Mouse (Mus musculus): ENCODE data around the gene Serpinb9. TPM values are rescaled to one million over a fixed set of nuclear protein-coding genes. Genes with fewer than 3 reads are reported as not detected.
A peak's percentile ranks its signal among the peaks of the same experiment; 100 is the strongest.
"Not testable (repeated sequence)": the region's sequence is repeated elsewhere in the genome, so short reads cannot be mapped to it uniquely, and the experiment has no call there.

The Serpinb9 gene
- total RNA-seq (2017), result 2.8 and 4.1 TPM in 2 replicates

DNA sequence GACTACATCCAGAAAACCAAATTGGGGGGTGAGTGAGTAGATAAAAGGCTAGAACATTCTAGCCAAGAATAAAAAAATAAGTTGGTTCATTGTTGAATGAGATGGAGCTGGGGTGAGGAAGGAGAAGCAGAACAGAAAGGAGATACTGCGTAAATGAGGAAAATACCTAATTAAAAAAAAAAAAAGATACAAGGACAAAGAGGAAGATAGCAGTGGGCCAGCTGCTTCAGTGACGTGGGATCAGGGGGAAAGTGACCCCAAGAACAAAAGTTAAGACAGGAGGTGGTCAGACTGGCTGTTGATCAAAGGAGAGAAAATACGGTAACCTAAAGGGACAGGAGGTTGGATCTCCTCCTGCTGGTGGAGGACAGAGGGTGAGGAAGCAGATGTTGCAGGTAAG, at the start of gene Serpinb9:
Gene Serpinb9 (plus strand): TSS at position 301 of the 400 bp plus-strand sequence.
- ATAC-seq (ENCODE audit: extremely low read depth, insufficient number of reproducible peaks, low FRiP score, poor library complexity, severe bottlenecking), result no peak

DNA sequence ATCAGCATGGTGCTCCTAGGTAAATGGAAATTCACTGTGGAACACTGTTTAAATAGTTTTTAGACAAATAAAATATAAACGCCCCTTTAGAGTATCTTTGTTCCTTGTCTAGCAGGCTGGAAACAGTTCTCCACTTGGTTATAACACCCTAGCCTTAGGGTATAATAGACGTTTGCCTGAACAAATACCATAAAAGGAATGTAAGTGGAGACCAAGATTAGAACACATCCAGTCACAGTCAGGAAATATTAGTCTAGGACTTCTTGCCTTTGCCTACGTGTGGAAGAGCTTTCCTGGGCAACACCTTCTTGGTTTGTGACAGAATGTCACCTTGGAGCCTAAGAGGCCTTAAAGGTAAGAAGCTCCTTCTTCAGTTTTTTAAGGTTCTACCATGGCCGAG, 46.5 kb upstream of the Serpinb9 start:
- no peak for ATAC-seq (ENCODE audit: extremely low read depth, insufficient number of reproducible peaks, low FRiP score, poor library complexity, severe bottlenecking)

DNA sequence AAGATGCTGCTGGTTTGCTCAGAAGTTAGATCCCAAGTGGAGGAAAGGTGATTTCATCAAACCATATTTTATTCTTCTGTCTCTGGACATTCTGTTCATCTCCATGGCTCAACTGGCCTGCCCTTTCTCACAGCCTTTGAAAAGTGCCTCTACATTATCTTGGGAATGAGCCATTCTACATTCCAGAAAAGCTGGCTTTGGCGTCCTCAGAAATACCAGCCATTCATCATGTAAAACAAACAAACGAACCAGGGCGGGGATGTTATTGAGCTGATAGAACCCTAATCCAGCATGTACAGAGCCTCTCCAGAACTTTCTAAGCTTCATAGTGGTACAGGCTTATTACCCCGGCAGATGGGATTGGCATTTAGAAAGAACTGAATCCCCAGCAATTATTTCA, 45.1 kb upstream of the Serpinb9 start:
- ATAC-seq (ENCODE audit: extremely low read depth, insufficient number of reproducible peaks, low FRiP score, poor library complexity, severe bottlenecking), result no peak

- ATAC-seq (ENCODE audit: extremely low read depth, insufficient number of reproducible peaks, low FRiP score, poor library complexity, severe bottlenecking), result not testable (repeated sequence)
These were observed 44.5 kb upstream of the Serpinb9 start for GRCm38 (mm10) chr13:32958521-32958920.

DNA sequence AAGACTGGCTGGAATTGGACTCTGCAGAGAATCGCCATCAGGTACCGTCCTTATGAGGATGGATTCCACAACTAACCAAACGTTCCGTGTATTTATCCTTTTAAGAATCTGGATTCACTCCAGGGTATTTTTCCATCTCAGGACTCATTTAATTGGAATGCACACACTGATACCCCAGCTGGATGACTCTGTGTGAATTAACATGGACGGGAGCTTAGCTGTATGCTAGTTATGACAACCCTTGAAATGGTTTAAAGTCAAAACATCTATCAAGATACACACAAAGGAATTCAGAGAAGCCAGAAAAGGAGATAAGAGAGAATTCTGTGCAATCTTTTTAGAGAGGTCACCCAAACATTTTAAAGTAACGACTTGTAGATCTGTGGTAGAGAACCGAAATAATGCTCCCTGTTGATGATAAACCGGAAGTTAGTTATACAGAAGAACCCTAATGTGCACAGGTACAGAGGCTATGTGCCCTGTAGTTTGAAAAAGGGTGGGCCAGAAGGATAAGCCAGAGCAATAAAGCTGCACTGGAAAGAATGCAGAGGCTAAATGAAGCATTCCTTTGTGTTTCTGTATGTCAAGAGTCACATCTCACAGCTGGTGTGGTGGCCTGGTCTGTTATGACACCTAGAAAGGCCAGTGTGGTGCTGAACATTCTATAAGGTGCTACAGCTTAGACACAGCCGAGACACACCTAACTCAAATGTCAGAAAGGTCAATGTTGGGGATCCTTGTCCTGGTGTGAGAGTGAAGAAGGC, 38.9 kb upstream of the Serpinb9 start:
- no peak for ATAC-seq (ENCODE audit: extremely low read depth, insufficient number of reproducible peaks, low FRiP score, poor library complexity, severe bottlenecking)

DNA sequence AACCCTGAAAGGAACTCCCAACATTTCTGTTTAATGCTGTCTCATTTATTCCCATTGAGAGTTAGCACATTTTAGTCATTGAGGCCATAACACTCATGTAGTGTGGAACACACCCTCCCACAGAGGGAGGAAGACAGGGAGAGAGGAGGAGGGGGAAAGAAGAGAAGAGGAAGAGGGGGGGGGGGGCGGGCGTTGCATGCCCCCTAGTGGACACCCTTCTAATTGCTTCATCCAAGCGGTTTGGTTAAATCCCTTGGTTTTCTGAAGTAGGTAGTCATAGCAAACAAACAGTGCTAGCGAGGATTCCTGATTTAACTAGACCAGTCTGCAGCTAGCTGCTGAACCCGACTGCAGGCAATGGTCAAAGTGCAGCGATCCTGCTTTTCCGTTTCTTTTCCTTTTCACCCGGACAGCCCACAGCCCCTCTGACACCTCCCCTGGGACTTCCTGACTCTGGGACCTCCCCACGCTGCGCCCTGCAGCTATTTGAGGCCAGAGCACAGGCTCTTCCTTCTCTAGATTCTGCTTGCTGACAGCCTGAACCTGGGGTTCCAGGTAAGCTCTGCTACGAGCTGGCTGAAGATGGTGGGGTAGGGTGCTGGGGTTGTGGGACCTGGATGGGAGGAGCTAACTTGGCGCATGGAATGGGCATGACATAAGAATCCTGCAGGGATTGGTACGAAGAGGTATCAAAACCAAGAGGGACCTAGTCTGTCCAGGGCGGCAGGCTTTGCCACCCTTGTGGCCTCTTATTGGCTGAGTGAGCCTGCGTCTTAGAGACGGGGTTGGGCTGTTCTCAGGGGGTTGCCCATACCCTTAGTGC, 37.9 kb upstream of the Serpinb9 start, which contains the start of gene Serpinb6b:
Gene Serpinb6b (plus strand): TSS at position 221 of the 823 bp plus-strand sequence.
- ATAC-seq (ENCODE audit: extremely low read depth, insufficient number of reproducible peaks, low FRiP score, poor library complexity, severe bottlenecking), result peak; percentile 7

DNA sequence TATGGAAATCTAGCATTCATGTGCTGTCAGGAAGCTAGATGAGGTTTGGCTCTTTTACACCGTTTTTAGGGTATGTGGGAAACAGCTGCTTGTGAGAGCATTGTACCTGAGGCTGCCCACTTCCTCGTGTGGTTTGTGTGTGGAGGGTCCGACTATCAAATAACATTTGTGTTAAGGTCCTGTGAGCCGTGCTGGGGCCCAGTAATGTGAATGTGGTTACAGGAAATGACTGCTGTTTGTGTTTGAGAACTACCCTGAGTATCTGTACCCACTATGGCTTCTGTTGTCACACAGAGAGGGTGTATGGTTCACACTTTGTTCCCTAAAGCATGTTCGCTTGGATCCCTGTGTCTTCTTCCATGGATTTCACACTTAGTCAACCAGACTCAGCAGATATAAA, 36.9 kb upstream of the Serpinb9 start:
- ATAC-seq (ENCODE audit: extremely low read depth, insufficient number of reproducible peaks, low FRiP score, poor library complexity, severe bottlenecking), result peak; percentile 33; the same call in 1 of the 2 replicates

DNA sequence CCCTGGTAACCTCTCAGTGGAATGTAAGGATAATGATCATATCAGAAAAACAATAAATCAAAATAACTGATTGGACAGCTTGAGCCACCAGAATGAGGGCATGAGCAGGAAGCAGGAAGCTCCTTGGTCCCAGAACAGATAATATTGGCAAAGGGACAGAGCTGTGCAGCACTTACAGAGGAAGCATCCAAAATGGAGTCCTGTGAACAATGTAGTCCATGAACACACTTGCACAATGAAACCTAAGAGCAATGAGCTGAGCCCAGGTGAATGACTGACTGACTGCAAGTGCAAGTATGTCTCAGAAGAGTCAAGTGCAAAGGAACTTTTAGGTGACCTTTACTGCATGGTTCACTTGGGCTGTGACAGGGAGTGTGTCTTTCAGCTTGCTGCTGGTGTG, 35.8 kb upstream of the Serpinb9 start:
- ATAC-seq (ENCODE audit: extremely low read depth, insufficient number of reproducible peaks, low FRiP score, poor library complexity, severe bottlenecking), result no peak

- ATAC-seq (ENCODE audit: extremely low read depth, insufficient number of reproducible peaks, low FRiP score, poor library complexity, severe bottlenecking), result no peak
These were observed 34.6 kb upstream of the Serpinb9 start for GRCm38 (mm10) chr13:32968353-32968984.

GRCm38 (mm10) chr13:32968996-32969640, 33.9 kb upstream of the Serpinb9 start:
- no peak for ATAC-seq (ENCODE audit: extremely low read depth, insufficient number of reproducible peaks, low FRiP score, poor library complexity, severe bottlenecking)

DNA sequence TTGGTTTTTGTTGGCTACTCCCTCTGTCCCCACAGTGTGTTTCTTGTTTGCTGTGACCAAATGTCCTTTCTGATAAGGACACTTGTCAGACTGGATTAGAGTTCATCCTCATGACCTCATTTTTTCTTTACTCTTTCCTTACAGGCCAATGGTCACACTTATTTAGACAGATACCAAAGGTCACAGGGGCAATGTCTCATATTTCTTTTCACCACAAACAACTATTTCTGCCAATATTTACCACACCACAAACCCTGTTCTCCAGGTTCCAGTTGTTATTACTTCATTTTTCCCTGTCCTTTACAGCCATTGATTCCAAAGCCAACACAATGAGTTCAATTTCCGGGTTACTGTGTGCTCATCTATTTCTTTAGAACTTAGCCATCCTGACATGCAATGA, 33.4 kb upstream of the Serpinb9 start:
- ATAC-seq (ENCODE audit: extremely low read depth, insufficient number of reproducible peaks, low FRiP score, poor library complexity, severe bottlenecking), result no peak

GRCm38 (mm10) chr13:32970776-32971175, 32.3 kb upstream of the Serpinb9 start:
- ATAC-seq (ENCODE audit: extremely low read depth, insufficient number of reproducible peaks, low FRiP score, poor library complexity, severe bottlenecking), result no peak

- ATAC-seq (ENCODE audit: extremely low read depth, insufficient number of reproducible peaks, low FRiP score, poor library complexity, severe bottlenecking), result no peak
These were observed 28.8 kb upstream of the Serpinb9 start for GRCm38 (mm10) chr13:32974268-32974667.

DNA sequence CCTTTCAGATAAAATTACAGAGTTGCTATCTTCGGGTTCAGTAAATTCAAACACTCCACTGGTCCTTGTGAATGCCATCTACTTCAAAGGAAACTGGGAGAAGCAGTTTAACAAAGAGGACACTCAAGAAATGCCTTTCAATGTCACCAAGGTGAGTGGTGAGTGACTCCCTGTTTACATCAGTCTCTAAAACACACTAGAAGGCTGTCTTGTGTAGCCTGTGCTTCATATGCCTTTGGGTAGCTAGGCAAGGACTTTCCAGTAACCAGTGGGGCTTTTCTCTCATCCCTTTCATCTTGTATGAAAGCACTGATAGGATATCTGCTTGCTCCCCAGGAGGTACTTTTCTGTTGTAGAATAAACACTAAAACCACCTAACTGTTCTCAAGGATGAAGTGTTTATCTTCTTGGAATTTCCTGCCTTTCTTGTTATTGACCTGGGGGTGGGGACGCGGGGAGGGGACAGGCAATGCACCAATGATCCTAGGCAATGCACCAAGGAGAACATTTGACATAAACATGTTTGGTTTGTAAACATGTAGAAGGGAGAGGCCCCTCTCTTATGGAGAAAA, 28.1 kb upstream of the Serpinb9 start:
- no peak for ATAC-seq (ENCODE audit: extremely low read depth, insufficient number of reproducible peaks, low FRiP score, poor library complexity, severe bottlenecking)

DNA sequence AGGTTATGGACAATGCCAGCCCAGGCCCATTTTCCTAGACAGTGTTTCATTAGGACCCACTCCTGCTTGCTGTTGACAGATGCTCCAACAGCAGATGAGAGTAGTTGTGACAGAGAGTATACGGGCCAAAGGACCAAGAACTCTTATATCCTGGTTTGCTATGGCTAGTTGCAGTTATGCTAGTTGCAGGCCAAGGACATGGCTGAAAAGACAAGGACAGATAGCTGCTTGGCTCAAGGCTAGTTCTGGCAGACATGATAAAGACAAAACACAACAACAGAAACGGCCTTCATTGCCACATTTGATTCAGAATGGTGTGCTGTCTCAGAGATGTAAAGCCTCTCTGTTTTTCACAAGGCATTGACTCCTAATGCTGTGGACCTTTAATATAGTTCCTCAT, 27.3 kb upstream of the Serpinb9 start:
- no peak for ATAC-seq (ENCODE audit: extremely low read depth, insufficient number of reproducible peaks, low FRiP score, poor library complexity, severe bottlenecking)

- no peak for ATAC-seq (ENCODE audit: extremely low read depth, insufficient number of reproducible peaks, low FRiP score, poor library complexity, severe bottlenecking)
These were observed 20.5 kb upstream of the Serpinb9 start for GRCm38 (mm10) chr13:32982556-32983042.

- no peak for ATAC-seq (ENCODE audit: extremely low read depth, insufficient number of reproducible peaks, low FRiP score, poor library complexity, severe bottlenecking)
These were observed 16.8 kb upstream of the Serpinb9 start for GRCm38 (mm10) chr13:32986256-32986655.

- ATAC-seq (ENCODE audit: extremely low read depth, insufficient number of reproducible peaks, low FRiP score, poor library complexity, severe bottlenecking), result no peak
These were observed 9.7 kb upstream of the Serpinb9 start for GRCm38 (mm10) chr13:32993152-32993893.

All from neutrophil, adult 5-6 weeks (primary cell).